Mouse (Mus musculus): ENCODE measurements around the gene Zfpm1.

DNA sequence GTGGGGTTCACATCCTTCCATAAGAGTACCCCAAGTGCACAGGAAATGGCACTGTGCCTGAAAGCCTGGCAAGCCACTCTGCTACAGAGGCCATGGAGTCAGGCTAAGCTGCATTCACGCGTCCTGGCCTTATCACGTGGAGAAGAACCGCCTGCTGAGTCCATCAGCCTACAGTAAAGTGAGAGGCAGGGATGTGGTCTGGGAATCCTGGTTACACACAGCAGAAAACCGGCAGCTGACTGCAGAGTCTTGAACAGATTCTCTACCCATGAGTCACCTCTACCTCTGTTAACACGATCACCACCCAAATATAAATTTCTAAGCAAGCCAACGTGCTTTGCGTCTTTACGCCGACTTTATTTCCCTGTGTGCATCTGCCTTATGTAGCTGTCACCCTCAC, 86.6 kb downstream of the Zfpm1 start:
- no peak for TF ChIP-seq CTCF (IDR thresholded peaks at IDR 0.05; ENCODE audit: low read depth)
- no peak for TF ChIP-seq EP300 (IDR thresholded peaks at IDR 0.05; ENCODE audit: low read depth)
